Mouse (Mus musculus): ENCODE data around the gene Stpg1.

DNA sequence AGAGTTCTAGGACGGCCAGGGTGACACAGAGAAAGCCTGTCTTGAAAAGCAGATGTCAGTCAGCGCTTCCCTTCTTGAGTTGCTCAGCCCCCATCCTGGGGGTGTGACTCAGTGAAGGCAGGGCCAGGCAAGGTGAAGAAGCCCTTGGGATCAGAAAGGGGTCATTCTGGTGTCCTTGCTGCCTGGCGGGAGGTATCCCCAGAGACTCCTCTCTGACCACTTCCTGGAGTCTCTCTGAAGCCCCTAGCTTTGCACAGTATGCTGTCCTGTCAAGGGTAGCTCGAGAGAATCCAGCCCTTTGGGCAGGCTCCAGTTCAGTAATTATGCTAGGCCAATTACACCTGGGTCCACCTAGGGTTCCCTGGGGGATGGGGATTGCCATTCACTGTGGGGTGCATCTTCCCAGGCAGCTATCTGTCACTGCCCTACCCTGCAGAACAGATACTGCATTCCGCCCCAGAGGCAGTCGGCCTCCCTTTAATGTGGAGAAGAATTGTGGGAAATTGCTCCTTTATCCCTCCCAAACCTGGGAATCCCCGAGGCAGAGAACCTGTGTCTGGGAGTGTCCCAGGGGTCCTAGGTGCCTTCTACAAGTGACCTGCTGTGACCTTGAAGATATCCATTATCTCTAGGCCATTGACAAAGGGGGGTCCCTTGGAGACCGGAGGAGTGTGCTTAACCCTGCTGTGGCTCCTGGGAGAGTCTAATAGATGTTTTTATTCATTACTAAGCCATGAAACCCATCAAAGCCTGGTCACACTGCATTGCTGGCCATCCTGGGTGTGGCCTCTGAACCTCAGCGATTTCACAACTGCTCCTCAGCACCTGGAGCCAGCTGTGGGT lies 37.4 kb downstream of the Stpg1 start:
- no peak for TF ChIP-seq CTCF (IDR thresholded peaks at IDR 0.05; ENCODE audit: low read depth)
- TF ChIP-seq EP300 (IDR thresholded peaks at IDR 0.05; ENCODE audit: low read depth) = no peak
